Mouse (Mus musculus): ENCODE measurements around the gene Hmmr. TPM values are rescaled to one million over a fixed set of nuclear protein-coding genes. Genes with fewer than 3 reads are reported as not detected.

Gene Hmmr
- total RNA-seq, 1 experiment from 2014 or later: not detected

DNA sequence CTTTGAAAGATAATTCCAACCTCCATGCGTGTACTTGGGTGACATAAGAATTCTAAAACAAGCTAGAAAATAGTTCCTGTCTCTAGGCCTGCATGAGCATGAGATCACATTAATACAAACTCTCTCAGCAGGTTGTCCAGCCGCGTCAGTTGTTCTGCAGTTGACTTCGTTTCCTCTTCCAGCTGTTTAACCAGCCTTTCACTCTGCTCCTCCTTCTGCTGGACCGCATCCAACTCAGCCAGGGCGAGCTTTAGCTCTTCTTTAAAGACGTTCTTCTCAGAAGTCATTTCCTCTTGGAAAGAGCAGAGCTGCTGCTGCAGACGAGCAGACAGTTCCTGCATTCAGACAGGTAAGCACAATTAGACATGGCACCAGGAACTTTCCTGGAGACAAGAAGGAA, 19.4 kb downstream of the Hmmr start:
- ATAC-seq (ENCODE audit: extremely low read depth, insufficient number of reproducible peaks, low FRiP score, poor library complexity, severe bottlenecking): no peak

DNA sequence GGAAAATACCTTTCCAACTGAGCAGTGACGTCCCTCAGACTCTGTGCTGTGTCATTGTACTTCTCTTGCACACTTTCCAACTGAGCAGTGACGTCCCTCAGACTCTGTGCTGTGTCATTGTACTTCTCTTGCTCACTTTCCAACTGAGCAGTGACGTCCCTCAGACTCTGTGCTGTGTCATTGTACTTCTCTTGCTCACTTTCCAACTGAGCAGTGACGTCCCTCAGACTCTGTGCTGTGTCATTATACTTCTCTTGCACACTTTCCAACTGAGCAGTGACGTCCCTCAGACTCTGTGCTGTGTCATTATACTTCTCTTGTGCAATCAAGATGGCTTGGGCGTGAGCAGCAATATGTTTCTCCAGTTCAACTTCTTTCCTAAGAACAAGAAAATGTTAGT, 23.3 kb downstream of the Hmmr start:
- ATAC-seq (ENCODE audit: extremely low read depth, insufficient number of reproducible peaks, low FRiP score, poor library complexity, severe bottlenecking): peak; percentile 88

DNA sequence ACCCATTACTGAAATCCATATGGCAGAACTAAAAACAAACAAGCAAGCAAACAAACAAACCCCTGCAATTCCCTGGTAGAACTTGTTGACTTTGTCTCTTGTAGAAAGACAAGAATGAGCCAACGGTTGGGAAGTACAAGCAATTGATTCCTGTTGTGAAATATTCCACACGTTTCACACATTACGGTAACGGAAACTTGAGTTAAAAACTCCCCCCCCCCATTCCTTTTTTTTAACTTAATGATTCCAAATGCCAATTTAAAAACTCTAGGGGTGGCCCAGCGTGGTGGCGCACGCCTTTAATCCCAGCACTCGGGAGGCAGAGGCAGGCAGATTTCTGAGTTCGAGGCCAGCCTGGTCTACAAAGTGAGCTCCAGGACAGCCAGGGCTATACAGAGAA, 38.1 kb downstream of the Hmmr start, which contains the start of gene Mat2b:
Mat2b (minus strand) TSS at position 101 of the 400 bp plus-strand sequence.
- ATAC-seq (ENCODE audit: extremely low read depth, insufficient number of reproducible peaks, low FRiP score, poor library complexity, severe bottlenecking): no peak

DNA sequence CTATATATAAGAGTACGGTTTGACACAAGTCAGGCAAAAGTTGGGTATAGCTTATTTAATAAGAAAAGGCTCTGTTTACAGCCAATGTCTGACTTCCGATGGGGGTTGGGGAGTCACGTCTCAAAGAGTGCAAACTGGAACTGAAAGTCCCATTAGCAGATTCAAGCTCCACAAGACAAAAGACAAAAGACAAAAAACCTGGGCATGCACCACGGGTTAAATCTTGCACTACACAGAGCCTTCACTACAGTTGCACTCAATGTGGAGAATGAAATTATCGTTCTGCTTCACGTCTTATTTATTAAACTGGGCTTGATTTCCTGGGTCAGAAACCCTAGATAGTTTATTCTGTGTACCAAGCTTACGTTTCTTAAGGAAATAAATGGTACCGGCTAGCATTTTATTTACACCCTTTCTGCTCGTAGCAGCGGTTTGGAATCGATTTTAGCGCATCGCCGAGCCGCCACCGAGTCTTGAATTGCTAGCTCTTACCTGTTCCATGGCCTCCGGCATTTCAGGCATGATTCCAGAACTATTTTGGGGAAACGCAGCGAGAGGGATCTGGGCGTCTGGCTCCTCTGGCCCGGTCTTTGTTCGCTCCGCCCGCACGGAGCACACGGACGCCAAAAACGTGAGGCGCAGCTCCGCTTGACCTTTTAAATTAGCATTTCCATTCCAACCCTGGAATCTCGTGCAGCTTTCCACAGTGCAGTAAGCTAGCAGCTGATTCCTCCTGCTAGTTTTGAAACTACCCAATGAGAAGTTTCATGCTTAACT, 38.7 kb downstream of the Hmmr start:
- ATAC-seq (ENCODE audit: extremely low read depth, insufficient number of reproducible peaks, low FRiP score, poor library complexity, severe bottlenecking): peak; percentile 49

DNA sequence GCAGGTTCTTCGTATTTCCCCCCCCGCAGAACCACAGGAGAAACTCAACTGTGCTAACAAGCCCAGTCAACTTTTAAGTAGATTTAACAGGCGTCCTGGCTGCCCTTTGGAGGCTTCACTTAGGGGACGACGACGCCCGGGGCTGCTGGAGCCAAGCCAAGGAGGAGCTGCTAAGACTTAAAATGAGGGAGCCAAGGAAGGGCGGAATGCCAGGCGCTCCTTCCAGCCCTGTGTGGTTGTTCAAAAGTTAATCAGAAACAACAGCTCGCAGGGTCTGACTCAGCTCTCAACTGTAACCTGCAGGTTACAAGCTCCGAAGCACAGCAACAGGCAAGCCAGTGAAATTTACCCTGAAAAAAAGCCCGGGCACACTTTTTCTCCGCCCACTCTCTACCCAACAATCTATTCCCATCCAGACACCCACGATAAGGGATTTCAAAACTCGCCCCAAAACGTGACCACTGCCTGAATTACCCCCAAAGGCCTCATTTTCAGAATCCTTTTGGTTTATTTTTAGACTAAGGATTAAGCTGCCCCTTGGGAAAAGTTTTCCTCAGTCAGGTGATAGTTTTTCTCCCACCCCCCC, 39.8 kb downstream of the Hmmr start:
- no peak for ATAC-seq (ENCODE audit: extremely low read depth, insufficient number of reproducible peaks, low FRiP score, poor library complexity, severe bottlenecking)

DNA sequence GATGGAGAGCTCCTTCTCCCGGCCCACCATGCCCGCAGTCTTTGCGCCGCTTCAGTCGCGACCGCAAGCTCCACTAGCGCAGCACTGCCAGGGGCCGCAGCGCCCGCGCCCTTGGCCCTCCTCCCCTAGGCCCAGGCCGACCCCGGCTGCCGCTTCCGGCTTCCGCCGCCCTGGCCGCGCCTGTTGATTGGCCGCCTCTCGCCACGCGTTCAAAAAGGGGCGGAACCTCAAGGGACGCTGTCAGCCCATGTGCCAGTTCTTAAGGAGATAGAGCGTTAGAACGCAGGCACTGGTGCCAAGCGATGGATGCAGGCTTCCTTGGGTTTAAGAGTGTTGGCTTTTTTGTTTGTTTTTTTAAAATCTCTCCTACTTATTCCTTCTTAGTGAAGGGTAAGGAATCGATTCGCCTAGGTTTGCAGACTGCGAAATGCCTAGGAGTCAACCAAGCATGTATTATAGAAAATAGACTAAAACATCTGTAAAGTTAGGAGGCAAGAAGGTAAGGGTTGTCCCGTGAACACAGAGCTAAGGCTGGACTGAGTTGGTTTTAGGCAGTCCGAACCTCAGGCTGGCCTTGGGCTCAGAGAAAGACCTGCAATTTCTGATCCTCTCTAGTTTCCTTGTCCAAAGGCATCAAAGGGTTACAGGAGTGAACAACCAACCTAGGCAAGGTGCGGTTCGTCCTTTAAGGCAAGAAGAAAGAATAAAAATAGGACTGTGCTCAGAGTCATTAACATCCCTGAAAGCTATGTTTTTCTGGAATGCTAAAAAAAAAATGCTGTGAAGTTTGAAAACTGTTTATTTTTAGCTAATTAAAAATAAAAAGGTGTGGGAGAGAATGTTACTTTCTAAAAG, 40.5 kb downstream of the Hmmr start:
- ATAC-seq (ENCODE audit: extremely low read depth, insufficient number of reproducible peaks, low FRiP score, poor library complexity, severe bottlenecking): peak; percentile 91

DNA sequence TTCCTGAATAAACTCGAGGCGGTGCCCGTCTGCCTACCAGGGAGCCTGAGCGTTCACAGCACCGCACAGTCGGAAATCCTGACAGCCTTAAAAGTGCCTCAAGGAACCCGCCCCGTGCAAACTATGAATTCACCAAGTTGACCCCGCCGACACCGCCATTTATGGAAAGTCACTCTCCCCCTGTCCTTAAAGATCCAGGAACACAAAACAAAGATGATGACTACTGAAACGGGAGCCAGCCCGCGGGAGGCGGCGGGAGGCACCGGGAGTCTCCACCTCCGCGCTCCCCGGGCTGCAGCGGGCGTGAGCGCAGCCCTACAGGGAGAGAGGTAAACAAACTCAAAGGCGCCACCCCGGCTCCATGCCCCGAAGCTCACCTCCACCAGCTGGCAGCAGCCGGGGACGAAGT, 41.1 kb downstream of the Hmmr start:
- no peak; the same call in none of the 2 replicates for ATAC-seq (ENCODE audit: extremely low read depth, insufficient number of reproducible peaks, low FRiP score, poor library complexity, severe bottlenecking)

DNA sequence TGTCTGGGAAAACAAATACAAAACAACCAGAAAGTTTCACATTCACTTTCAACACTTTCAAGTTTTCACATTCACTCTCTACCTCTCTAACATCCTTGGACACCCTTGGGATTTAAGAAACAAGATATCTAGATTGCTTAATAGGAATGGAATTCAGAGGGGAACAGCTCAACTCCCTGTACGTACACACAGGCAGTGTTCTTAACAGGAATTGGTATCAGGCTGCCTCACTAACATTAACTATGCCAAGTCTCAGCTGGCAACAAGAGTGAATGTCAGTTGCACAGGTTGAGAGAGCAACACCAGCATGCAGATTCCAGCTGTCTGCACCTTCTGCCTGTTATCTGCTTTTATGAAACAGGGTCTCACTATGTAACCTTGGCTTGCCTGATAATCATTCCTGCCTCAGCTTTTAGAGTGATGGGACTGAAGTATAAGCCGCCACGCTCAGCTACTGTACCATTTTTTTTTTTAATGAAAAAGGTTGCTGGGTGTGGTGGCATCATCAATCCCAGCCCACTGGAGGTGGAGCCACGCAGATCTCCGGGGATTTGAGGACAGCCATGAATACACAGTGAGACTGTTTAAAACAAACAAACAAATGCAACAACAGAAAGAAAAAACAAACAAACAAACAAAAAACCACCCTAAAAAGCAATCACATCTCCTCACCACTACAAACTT, 42.6 kb downstream of the Hmmr start:
- no peak for ATAC-seq (ENCODE audit: extremely low read depth, insufficient number of reproducible peaks, low FRiP score, poor library complexity, severe bottlenecking)

DNA sequence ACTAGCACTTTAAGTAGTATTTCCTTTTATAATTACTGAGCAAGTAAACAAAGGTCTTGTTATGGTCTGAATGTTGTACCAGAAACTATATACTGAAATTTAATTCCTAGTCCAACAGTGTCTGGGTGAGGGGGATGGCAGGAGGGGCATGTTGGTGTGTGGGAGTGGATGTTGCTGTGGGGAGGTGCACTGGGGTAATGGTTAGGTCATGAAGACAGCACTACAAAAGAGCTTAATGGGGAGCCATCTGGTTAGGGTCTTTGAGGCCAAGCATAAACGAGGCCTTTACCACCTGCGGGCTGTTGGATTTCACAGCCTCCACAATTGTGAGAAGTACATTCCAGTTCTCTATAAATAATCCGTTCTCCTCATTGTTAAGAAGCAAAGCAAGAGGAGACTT, 49.9 kb downstream of the Hmmr start:
- ATAC-seq (ENCODE audit: extremely low read depth, insufficient number of reproducible peaks, low FRiP score, poor library complexity, severe bottlenecking): no peak

DNA sequence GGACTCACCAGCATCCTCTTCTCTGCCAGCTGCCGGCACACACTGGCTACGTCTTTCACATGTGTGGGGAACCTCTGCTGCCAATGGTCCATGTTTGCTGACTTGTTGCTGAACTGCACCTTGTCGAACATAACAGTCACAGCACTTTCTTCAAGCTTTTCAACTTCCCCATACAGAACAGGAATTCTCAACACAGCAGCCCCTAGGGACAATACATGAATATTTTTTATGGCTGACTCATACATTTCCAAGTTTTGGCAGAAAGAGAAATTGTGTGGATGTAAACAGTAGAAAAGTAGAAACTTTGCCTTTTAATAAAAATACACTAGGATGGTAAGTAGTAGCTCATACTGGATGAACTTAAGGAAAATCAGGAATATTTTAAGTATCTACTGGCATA, 50.8 kb downstream of the Hmmr start:
- ATAC-seq (ENCODE audit: extremely low read depth, insufficient number of reproducible peaks, low FRiP score, poor library complexity, severe bottlenecking): no peak

DNA sequence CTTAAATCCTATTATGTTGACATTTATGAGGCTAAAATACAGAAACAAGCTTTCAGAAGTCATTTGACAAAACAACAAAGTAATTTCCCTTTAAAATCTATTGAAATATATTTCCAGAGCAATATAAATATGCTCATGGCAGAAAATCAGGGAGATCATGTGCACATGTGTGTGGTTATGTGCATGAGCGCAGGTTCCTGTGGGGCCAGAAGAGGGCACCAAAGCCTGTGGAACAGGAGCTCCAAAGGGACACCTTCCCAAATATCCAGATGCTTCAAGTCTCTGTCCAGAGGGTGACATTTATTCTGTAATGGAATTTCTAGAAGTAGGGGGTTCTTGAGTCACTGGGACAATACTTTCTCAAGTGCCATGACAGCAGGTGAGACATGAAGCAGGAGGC, 56.1 kb downstream of the Hmmr start:
- no peak for ATAC-seq (ENCODE audit: extremely low read depth, insufficient number of reproducible peaks, low FRiP score, poor library complexity, severe bottlenecking)

DNA sequence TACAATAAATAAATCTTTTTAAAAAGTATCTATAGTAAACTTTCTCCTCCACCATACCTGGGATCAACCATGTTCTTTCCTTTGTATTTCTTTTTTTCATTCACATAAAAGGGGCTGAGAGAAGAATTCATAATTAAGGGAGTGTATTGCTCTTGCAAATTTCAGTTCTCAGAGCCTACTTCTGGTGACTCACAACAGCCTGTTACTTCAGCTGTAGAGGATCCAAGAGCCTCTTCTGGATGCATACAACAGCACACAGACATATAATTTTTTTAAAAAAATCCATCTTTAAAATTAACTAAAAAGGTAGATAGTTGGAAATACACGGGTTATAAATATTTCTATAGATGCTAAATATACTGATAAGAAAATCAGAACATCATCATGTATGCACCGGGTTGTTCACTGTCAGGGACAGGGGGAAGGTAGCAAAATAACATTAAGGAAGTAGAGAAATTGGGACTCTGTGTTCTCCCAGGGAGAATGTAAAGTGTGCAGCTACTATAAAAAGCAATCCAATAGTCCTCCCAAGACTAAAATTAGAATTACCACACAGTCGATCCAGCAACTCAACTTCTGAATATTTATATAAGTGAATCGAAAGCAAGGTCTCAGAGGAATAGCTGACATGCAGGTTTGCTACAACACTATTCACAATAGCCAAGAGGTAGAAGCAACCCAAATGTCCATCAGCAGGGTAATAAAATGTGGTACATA, 58.0 kb downstream of the Hmmr start:
- no peak for ATAC-seq (ENCODE audit: extremely low read depth, insufficient number of reproducible peaks, low FRiP score, poor library complexity, severe bottlenecking)

Other genes with a start within 250 kb of the Hmmr start
- gene Mat2b, start 38.2 kb downstream of the Hmmr start, total RNA-seq (2017): 112 and 119 TPM in 2 replicates
- 24.1 and 25.5 TPM in 2 replicates for gene Nudcd2, start 245 bp upstream of the Hmmr start, total RNA-seq (2017)
- 52.9 and 55.2 TPM in 2 replicates for gene Ccng1, start 21.9 kb upstream of the Hmmr start, total RNA-seq (2017)